Mouse (Mus musculus) mature B cell (primary cell): ENCODE measurements around the gene Olfr104-ps.

Experiments used
- in situ Hi-C: fragments of 300-500 bp; cut with MboI; formaldehyde crosslinking; loops from 2 replicates; pipeline ENCODE4 v1.14.3; 2019

Gene Olfr104-ps

DNA sequence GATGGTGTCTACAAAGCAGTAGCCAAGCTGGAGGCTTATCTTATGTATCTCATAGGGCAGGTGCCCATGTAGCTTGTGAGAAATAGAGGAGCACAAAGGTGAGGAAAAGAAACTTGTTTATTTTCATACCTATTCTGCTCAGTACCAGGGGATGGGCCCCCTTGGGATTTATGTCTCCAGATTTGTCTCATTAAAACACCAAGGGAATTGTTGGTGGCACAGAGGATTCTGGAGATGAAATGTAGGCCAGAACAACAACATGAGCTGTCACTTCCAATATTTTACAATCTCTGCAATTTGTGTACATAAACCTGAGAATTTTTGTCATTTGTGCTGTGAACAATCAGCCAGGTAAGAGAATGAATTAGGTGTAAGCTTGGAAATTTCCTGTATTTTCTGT lies at the start of gene Olfr104-ps:
Gene Olfr104-ps (plus strand): TSS at position 301 of the 400 bp plus-strand sequence.
- in situ Hi-C loops: no loop called here

DNA sequence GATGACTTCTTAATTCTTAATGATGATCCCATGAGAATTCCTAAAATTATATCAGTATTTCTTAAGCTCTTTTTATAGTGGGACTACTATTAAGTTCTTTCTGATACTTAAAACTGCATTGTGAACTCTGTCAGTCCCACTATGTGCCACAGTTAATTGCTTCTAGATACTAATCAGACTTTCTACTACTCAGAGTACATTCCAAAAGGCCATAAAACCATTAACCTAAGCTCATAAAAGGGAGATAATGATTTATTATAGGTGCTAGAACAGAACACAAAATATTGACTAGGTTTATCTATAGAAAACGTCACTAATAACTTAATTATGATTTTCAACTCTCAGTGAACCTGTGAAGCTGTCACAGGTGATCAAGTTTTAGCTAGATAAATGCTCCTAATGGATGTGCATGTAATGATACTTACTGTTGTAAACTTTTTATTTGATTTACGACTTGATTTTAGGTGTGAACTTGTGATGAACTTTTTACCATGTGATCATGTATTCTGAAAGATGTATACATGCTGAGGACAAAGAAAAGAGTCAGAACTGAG lies 49.2 kb upstream of the Olfr104-ps start:
- in situ Hi-C loops: no loop called here

DNA sequence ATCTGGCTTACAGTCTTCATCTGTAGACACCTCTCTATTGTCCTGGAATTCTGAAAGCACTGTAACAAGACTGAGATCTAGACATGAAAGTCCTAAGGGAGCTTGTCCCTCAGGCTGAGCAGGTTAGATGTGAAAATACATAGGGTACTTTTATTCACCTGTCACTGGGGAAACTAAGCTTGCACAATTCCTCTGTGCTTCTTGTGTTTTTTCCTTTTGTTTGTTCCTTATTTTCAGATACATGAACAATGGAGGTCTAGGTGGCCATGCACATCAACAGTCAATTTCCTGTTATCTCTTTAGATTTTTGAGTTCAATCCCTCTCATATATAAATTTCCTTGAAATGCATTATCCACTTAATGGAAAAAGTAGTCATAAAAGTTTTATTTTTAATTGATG lies 42.4 kb upstream of the Olfr104-ps start, which contains the start of gene Olfr102:
Gene Olfr102 (minus strand): TSS at position 101 of the 400 bp plus-strand sequence.
- in situ Hi-C loops: no loop called here

DNA sequence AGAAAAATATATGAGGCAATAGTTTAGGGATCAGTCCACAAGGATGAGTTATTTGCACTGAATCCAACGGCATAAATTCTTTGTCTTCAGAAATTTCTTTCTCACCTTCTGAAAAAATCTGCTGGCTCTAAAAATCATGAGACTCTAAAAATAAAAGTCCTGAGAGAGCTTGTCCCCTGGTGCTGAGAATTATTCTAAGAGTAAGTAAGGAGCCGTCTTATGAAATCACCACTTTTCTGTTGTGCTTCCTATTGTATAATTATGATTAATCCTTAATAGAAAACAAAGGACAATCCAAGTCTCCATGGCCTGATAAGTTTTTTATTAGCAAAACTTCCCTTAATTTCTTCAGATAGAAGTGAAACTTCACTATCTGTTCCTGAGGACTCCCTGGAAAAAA lies 19.8 kb upstream of the Olfr104-ps start, which contains the start of gene Olfr103:
Gene Olfr103 (minus strand): TSS at position 101 of the 400 bp plus-strand sequence.
- in situ Hi-C loops: no loop called here

DNA sequence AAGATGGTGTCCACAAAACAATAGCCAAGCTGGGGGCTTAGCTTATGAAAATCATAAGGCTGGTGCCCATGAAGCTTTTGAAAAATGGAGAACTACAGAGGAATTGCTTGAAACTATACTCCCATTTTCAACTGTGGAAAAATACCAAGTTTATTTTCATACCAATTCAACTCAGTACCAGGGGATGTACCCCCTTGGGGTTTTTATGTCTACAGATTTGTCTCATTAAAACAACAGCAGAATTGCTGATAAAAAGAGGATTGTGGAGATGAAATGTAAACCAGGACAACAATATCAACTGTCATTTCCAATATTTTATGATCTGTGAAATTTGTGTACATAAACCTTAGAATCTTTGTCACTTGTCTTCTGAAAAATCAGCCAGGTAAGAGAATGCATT lies 19.4 kb downstream of the Olfr104-ps start, which contains the start of gene Olfr105-ps:
Gene Olfr105-ps (plus strand): TSS at position 301 of the 400 bp plus-strand sequence.
- in situ Hi-C loops: no loop called here

DNA sequence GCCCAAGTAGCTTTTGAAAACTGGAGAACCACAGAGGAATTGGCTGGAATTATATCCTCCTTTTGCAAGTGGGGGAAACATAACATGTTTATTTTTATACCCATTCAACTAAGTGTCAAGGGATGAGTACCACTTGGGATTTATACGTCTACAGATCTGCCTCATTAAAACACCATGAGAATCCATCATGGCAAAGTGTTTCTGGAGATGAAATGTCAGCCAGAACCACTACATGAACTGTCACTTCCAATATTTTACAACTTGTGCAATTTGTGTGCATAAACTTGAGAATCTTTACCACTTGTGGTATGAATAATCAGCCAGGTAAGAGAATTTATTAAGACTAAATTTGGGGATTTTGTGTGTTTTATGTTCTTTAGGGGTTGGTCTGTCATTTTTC lies 30.7 kb downstream of the Olfr104-ps start, which contains the start of gene Olfr106-ps:
Gene Olfr106-ps (plus strand): TSS at position 301 of the 400 bp plus-strand sequence.
- in situ Hi-C loops: no loop called here

DNA sequence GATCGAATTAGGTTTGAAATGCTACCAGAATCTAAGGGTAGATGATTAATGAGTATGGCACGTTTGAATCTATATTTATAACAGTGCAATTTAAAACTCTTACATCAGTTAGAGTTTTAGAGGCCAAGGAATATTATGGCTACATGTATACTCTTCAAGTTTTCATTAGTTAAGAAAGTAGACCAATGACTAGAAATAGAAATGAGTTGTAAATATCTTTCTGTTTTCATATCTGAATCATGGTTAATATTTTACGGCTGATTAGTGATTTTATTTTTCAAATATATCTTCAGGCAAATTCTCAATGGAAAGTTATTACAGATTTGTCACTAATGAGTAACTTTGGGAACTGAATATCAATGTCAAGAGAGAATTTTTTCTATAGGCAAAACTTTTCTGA lies 39.5 kb downstream of the Olfr104-ps start, which contains the start of gene Olfr107:
Gene Olfr107 (plus strand): TSS at position 301 of the 400 bp plus-strand sequence.
- in situ Hi-C loops: no loop called here

DNA sequence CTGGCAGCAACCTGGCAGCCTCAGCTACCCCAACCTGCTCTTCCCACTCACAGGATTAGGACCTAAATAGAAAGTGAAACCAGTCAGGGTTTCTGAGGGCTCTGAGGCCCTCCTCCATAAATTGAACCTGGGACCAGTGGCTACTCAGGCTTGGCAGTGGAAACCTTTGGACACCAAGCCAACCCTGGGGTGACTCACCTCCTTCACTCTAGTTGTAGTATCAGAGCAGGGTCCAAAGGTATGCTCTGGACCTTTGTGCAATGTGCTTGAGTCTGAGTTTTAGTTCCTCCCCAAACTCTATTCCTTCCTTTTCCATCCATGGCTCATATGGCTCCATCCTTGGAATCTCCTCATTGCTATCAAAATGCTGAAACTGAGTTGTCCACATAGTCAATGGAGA lies 54.0 kb downstream of the Olfr104-ps start:
- in situ Hi-C loops: no loop called here
